Mouse (Mus musculus) ES-Bruce4 (cell line): Measurements from ENCODE around the gene Churc1. TPM values are rescaled to one million over a fixed set of nuclear protein-coding genes. Genes with fewer than 3 reads are reported as not detected.

Source experiments
- H3K27ac ChIP-seq: 2 replicates; pipeline ENCODE4 v1.5.1; 2012; ENCODE audit warnings: low read length, inconsistent platforms; ENCODE audit not compliant: insufficient read depth
- H3K27me3 ChIP-seq: 2 replicates; pipeline ENCODE4 v1.6.1; 2012; ENCODE audit warnings: mild to moderate bottlenecking, low read length, inconsistent platforms; ENCODE audit not compliant: control insufficient read depth, poor library complexity, insufficient read depth, severe bottlenecking
- H3K36me3 ChIP-seq: 2 replicates; pipeline ENCODE4 v1.6.1; 2012; ENCODE audit warnings: inconsistent platforms, mild to moderate bottlenecking, low read length, moderate library complexity; ENCODE audit not compliant: control insufficient read depth, poor library complexity, insufficient read depth, severe bottlenecking
- H3K4me1 ChIP-seq: one replicate; pipeline ENCODE4 v1.8.1; 2011; ENCODE audit warnings: low read length; ENCODE audit not compliant: control insufficient read depth, insufficient read depth
- H3K4me3 ChIP-seq: 2 replicates; pipeline ENCODE4 v1.5.1; 2011; ENCODE audit warnings: low read depth, mild to moderate bottlenecking, low read length
- H3K9ac ChIP-seq: 2 replicates; pipeline ENCODE4 v1.6.1; 2012; ENCODE audit warnings: low read depth, mild to moderate bottlenecking, inconsistent platforms; ENCODE audit not compliant: poor library complexity, severe bottlenecking
- H3K9me3 ChIP-seq: replicated peaks from 2 replicates; pipeline ENCODE4 v1.6.1; 2012; ENCODE audit warnings: mild to moderate bottlenecking, low read length, inconsistent platforms; ENCODE audit not compliant: control insufficient read depth, poor library complexity, insufficient read depth, severe bottlenecking
- CTCF ChIP-seq: IDR thresholded peaks from one replicate; pipeline ENCODE4 v1.8.1; 2011; ENCODE audit warnings: low read depth, low read length
- EP300 ChIP-seq: IDR thresholded peaks from 2 replicates; pipeline ENCODE4 v1.6.1; 2011; ENCODE audit warnings: low read depth, low read length; ENCODE audit not compliant: insufficient read depth
- POLR2A ChIP-seq: IDR thresholded peaks from one replicate; pipeline ENCODE4 v1.8.1; 2011; ENCODE audit warnings: low read length; ENCODE audit not compliant: insufficient read depth
- polyA plus RNA-seq: library from polyadenylated mRNA; stranded (reverse); fragments of >200 nt; gene quantifications from 2 replicates; pipeline ENCODE4 v1.2.4, GENCODE M21; 2011; ENCODE audit warnings: low read depth; ENCODE audit not compliant: missing spikeins, insufficient read depth, insufficient read length

Gene Churc1
- polyA plus RNA-seq, 1 experiment, result 30.7 TPM

GRCm38 (mm10) chr12:76803028-76803427 is 37.7 kb downstream of the Churc1 start:
- Histone ChIP-seq H3K36me3 (no peaks in the 10 kb centered on the region), H3K9me3 (no peaks in the 10 kb centered on the region), H3K9ac (no peak overlapping the region), H3K27me3 (no peaks in the 10 kb centered on the region), H3K27ac (no peak overlapping the region), H3K4me3 (no peak overlapping the region), H3K4me1 (peaks cover 2% of the 10 kb centered on the region)
- TF ChIP-seq POLR2A, result no peak
- no peak for TF ChIP-seq EP300
- no peak for TF ChIP-seq CTCF

DNA sequence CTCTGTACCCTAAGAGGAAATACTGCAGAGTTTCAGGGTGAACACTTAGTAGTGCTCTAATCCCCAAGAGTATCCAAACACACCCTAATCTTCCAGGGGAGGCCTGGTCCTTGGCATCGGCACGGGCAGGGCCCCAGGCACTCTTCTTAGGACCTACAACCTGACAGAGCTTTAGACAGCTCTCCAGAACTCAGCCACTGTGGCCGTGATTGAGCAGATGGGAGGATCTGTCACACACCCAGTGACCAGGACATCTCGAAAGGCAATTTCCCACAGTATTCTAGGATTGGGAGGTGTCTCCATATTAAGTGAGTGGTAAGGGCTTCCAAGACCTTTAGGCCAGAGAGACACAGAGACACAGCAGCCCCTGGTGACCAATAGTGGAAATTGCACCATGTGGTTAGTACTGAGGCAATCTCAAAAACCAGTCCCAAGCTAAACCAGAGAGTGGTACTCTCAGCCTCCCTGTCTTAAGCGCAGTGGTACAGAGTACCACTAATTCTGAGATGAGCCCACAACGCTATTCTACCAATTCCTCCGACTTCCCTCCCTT is 38.4 kb downstream of the Churc1 start:
- Histone ChIP-seq H3K9me3 (no peaks in the 10 kb centered on the region), H3K9ac (no peak overlapping the region), H3K36me3 (no peaks in the 10 kb centered on the region), H3K27me3 (no peaks in the 10 kb centered on the region), H3K27ac (no peak overlapping the region), H3K4me1 (peaks cover 2% of the 10 kb centered on the region), H3K4me3 (no peak overlapping the region)
- TF ChIP-seq CTCF (peak; percentile 27), POLR2A (no peak), EP300 (no peak)

DNA sequence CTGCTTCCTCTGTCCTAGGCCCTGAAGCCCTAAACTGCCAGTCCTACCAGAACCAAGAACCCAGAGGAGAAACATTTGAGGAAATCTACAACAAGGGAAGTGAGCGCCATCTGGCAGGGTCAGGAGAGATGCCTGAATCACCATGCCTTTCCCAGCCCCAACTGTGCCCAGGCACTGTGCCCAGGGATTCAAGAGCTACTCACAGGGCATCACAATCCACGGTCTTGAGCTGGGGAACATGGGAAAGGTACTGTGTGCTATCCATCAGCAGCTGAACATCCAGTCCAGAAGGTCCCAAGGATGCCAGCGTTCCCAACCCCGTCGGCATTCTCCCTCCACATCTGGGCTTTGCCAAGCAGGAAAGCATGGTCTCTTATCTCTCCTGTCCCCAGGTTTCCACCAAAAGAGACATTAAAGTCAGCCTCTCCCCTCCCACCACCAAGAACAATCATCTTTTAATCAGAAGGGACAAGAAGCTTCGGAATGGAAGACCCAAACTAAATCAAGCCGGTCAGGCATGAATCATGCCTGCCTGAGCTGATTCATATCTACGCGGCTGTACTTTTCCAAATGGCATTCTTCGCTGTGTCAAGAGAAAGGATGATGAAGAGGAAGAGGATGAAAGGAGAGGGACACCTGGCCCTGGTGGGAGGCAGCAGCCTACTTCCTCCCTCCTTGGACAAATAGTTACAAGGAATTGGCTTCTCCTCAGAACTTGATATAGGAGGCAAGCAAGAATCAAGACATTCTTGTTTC is 39.9 kb downstream of the Churc1 start:
- peaks cover 3% of the 10 kb centered on the region for H3K4me1 ChIP-seq
- no peaks in the 10 kb centered on the region for H3K9me3 ChIP-seq
- no peaks in the 10 kb centered on the region for H3K27me3 ChIP-seq
- no peak overlapping the region for H3K27ac ChIP-seq
- no peaks in the 10 kb centered on the region for H3K36me3 ChIP-seq
- no peak overlapping the region for H3K9ac ChIP-seq
- TF ChIP-seq CTCF (no peak), POLR2A (no peak), EP300 (no peak)
- H3K4me3 ChIP-seq, result no peak overlapping the region

DNA sequence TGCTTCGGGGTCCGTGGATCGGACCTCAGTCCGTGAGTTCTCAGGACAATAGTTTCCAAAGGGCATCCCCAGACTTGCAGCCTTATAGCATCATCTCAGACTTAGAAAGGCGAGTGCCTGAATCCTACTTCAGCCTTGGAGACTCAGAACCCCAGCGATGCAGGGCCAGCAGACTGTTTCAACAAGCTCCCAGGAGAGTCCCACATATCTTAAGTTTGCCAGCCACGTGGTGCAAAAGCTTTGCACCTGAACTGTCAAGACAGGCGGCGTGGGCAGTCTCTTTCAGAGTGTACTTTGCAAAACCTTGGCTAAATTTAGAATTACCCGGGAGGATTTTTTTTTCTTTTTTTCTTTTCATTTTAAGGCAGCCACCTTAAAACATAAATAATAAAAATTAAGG is 42.5 kb downstream of the Churc1 start:
- no peaks in the 10 kb centered on the region for H3K9me3 ChIP-seq
- peaks cover 3% of the 10 kb centered on the region for H3K4me1 ChIP-seq
- H3K9ac ChIP-seq, result no peak overlapping the region
- H3K27ac ChIP-seq, result no peak overlapping the region
- H3K27me3 ChIP-seq, result no peaks in the 10 kb centered on the region
- no peak for TF ChIP-seq CTCF
- TF ChIP-seq POLR2A, result no peak
- TF ChIP-seq EP300, result no peak
- H3K4me3 ChIP-seq, result no peak overlapping the region
- no peaks in the 10 kb centered on the region for H3K36me3 ChIP-seq

GRCm38 (mm10) chr12:76810491-76810890 is 45.2 kb downstream of the Churc1 start:
- Histone ChIP-seq H3K27me3 (no peaks in the 10 kb centered on the region), H3K4me3 (no peak overlapping the region), H3K36me3 (no peaks in the 10 kb centered on the region), H3K4me1 (peaks cover 3% of the 10 kb centered on the region), H3K9me3 (no peaks in the 10 kb centered on the region), H3K9ac (no peak overlapping the region), H3K27ac (no peak overlapping the region)
- no peak for TF ChIP-seq POLR2A

DNA sequence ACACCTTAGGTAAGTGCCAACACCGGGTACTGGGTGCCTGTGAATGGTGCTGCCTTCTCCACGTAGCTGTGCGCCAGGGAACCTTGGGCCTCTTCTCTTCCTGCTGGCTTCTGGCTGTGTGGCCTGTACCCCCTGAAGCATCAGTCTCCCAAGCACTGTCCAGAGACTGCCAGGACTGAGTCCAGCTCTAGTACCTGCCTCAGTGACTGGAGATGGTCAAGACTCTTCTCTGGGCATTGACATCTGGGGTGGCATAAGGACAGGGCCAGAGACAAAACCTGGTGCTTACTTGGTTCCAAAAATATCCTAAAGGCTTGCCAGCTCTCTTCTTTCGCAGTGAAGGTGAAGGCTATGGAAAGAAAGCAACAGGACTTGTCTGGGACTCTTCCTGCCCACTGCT is 45.7 kb downstream of the Churc1 start:
- no peaks in the 10 kb centered on the region for H3K9me3 ChIP-seq
- no peak overlapping the region for H3K27ac ChIP-seq
- no peak for TF ChIP-seq EP300
- TF ChIP-seq POLR2A, result no peak
- TF ChIP-seq CTCF, result no peak
- peaks cover 3% of the 10 kb centered on the region for H3K4me1 ChIP-seq
- no peak overlapping the region for H3K4me3 ChIP-seq
- no peak overlapping the region for H3K9ac ChIP-seq
- H3K27me3 ChIP-seq, result no peaks in the 10 kb centered on the region
- no peaks in the 10 kb centered on the region for H3K36me3 ChIP-seq
